Mouse (Mus musculus) embryo, embryonic 10.5 days (tissue): ENCODE results near the gene Ddr2.
"Not testable (repeated sequence)": the region's sequence is repeated elsewhere in the genome, so short reads cannot be mapped to it uniquely, and the experiment has no call there.

Experiments used
- DNase-seq: peaks from one replicate; pipeline ENCODE4 v3.0.0-alpha.2; 2015; ENCODE audit warnings: low spot score

Gene Ddr2

GRCm38 (mm10) chr1:170039402-170039801 is 71.2 kb downstream of the Ddr2 start:
- DNase-seq, result no peak

GRCm38 (mm10) chr1:170035575-170035974 is 75.0 kb downstream of the Ddr2 start:
- DNase-seq, result no peak

DNA sequence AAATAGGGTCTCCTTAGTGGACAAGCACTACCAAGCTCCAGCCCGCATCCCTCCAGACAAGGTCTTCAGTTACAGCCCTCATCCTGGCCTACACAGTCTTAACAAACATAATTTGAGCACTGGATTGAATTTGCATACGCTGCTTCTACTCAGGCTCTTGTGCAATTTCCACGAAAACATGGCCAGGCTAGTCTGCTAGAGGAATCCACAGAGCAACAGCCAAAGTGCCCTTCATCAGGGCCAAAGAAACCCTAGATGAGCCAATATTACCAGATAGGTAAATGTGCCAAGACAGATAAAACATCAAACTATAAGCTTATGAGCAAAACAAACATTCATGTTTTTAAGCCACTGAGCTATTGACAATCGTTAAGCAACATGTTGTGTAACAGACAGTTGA is 75.6 kb downstream of the Ddr2 start:
- DNase-seq, result no peak

- no peak for DNase-seq
Observed at GRCm38 (mm10) chr1:170031656-170032055, 78.9 kb downstream of the Ddr2 start.

DNA sequence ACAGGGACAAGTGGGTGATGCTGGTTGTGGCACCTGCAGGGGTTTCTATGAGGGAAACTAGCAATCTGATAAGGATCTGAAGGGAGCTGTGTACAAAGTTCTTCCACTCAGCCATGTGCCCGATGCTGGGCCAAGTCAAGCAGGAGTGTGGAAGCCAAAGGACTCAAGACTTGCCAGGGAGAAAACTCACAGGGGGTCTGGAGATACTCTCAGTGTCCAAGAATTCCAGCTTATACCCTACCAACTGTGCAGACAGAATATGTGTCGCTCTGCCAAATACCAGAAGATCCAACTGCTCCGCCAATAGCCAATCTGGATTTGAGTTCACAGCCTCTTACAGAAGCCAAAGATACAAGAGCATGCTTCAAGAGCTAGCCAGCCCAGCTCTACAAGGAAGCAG is 95.8 kb downstream of the Ddr2 start:
- no peak for DNase-seq

DNA sequence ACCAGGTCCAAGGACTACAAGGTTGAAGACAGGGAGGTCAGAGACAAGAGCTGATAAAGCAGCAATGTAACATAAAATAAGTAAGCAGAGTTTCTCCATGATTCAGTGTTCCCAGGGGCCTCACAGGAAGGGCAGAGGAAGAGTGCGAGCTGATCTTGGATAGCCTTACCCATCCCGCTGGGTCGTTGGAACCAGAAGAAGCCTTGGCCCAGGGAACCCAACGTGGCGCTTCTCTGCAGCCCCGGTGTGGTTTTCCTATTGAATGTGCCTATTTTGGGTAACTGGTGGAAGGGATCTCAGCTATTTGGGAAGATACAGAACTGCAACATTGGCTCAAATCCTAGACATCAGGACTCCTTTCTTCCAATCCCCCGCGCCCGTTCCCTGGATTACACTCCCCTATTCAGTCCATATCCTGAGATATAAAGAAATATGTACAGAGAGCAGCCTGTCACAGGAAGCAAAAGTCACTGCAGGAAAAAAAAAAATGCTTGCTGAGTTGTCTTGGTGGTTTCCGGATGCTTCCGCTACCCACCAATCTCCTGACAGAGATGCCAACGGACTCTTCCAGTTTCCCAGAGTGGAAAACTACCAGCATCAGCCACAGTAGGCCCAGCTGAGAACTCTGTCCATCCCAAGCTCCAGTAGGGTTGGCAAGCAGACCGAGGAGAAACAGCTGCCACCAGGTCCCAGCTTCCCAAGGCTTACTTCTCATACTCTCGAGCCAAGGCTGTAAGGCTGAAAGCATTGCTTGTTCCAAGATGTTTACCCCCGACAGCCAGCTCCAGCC is 99.7 kb downstream of the Ddr2 start:
- no peak for DNase-seq

- DNase-seq, result no peak
Observed at GRCm38 (mm10) chr1:170009296-170009695, 101.3 kb downstream of the Ddr2 start.

DNA sequence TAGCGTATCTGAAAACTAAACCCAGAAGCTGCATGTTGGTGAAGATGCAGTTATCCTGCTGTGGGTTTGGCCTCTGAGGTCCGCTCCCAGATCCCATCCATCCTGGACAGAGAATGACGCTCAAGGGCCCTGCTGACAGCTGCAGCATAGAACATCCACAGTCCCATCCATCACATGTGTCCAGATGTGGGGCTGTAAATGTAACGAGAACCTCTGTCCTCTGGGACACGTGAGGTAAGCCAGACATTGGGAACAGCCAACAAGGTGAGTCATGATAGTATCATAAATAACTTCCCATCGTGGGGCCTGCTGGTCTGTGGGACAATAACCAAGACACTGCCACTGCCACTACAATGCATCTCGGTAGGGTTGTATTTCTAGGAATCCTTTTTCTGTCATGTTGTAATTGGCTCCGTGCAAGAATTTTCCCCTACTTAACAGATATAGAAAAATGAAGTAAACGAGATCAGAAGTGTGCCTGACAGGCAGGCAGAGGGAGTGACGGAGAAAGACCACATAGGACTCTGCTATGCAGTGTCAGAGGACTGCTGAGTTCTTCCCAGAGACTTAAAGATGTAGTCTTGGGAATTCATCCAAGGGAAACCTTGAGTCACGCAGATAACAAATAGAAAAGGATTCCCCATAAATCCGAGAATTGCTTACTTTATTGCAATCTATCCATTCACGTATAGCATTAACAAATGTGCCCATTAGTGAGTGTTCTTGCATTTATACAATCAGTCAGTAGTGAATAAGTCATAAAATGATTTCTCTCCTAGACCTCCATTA is 101.9 kb downstream of the Ddr2 start:
- no peak for DNase-seq

DNA sequence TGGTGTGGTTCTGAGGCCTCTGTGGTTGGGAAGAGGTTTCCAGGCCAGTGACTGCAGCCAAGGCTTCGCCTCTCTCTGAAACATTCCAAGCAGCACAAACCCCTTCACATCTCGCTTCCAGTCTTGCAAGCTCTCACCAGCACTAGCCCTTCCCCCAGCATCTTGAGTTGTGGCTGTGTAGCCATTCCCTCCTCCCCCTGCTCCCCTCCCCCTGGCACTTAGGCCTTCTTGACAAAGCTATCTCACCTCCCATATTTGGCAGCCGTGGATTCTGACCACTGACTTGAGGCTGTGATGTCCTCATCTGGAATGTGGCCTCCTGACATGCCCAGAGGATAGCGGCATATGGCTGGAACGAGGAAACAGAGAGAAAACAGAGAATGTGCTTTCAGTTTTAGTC is 104.0 kb downstream of the Ddr2 start:
- peak; percentile 31 for DNase-seq

GRCm38 (mm10) chr1:170005297-170005696 is 105.3 kb downstream of the Ddr2 start:
- DNase-seq, result no peak

GRCm38 (mm10) chr1:169993901-169994300 is 116.7 kb downstream of the Ddr2 start:
- DNase-seq, result not testable (repeated sequence)

GRCm38 (mm10) chr1:169986166-169986565 is 124.4 kb downstream of the Ddr2 start:
- DNase-seq, result peak; percentile 29

DNA sequence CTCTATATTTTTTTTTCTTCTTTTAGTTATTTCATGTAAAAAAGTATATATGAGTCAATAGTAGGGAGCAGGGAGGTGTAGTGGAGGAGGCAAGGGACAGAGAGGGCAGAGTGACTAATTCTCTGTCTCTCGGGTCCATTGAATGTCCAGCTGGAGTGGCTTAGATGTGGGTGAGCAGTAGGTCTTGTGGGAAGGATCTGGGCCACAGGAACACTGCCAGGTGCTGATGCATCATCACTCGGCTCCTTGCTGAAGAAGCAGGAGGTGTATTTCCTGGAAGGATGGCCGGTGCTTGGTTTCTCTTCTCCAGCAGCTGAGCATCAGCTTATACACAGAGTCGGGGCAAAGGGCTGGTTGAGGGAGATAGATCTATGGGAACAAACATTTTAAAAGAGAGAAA is 132.9 kb downstream of the Ddr2 start:
- no peak for DNase-seq

DNA sequence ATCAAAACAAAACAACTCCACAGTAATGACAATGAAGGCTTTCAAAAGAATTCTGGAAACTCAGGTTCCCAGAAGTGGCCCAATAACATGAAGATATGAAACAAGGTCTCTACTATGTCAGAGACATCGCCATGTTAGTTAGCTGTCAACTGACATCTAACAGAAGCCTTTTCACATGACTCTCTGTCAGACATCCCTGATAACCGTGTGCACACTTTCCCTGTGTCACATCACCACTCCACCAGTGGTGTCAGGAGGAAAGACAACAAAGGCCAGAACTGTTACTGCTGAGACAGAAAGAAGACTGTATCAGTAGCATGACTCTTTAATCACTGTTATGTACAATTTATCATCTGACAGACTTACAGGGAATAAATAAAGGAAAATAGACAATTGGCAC is 138.6 kb downstream of the Ddr2 start:
- DNase-seq, result no peak

GRCm38 (mm10) chr1:169970936-169971335 is 139.6 kb downstream of the Ddr2 start:
- DNase-seq, result no peak

GRCm38 (mm10) chr1:169969516-169969886 is 141.1 kb downstream of the Ddr2 start:
- no peak for DNase-seq

DNA sequence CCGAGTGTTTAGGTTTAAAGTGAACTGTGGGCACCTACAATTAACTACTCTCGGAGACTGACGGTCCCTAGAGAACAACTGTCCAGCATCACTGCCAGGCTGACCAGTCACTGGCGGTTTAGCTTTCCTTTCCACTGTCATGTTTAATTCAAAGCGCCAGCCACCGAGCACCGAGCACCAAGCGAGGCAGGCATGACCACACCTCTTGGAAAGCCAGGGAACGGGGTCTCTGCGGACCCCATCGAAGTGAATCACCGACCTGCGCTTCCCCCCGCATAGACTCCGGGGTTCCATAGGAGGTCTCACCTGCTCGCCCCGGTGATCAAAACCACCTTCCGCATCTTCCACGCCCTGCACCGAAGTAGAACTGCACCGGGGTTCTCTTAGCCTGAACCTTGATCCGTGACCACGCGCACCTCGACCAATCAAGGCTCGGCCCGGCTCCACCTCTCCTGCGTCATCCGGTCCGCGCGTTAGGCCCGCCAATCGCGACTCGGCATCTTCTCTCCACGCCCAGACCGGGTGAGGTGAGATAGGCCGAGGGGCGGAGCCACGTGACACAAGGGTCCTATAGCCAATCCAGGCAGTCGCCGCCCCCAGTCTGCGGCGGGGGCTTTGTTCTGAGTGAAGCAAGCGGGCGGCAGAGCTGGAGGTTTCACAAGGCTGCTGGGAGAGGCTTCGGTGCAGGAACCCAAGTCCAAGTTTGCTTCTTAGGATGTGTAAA is 141.6 kb downstream of the Ddr2 start, which contains the start of gene Hsd17b7:
Hsd17b7 (minus strand) TSS at position 450 of the 724 bp plus-strand sequence.
- peak; percentile 100 for DNase-seq

- no peak for DNase-seq
Observed at GRCm38 (mm10) chr1:169953106-169953505, 157.5 kb downstream of the Ddr2 start.

- DNase-seq, result no peak
Observed at GRCm38 (mm10) chr1:169952636-169953035, 157.9 kb downstream of the Ddr2 start.

DNA sequence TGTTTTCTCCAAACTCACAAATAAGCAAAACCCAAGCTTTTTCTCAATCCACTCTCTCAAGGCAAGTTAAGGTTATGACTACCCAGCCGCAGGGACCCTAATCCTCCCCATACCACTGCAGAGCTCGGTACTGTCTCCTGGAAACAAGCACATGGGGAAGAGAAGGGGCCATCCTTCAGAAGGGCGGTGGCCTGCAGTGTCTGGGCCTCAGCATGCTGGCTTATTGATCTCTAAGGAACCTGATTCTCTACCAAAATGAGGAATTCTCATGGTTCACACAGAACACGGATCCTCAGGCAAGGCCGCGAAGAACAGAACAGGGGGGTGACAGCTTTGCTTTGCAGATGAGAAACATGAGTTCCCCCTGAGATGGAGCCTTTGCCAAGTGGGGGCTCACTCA is 159.0 kb downstream of the Ddr2 start:
- DNase-seq, result no peak

DNA sequence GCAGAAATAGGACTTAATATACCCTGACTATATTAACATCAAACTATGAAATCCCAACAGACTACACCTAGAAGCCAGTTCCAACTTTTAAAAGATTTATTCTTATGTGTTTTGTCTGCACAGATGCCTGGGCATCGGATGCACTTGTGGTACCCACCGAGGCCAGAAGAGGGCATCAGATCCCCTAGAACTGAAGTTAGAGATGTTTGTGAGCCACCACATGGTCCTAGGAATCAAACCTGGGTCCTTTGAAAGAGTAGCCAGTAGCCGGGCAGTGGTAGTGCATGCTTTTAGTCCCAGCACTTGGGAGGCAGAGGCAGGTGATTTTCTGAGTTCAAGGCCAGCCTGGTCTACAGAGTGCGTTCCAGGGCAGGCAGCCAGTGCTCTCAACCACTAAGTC is 159.9 kb downstream of the Ddr2 start:
- DNase-seq, result no peak

- peak; percentile 20 for DNase-seq
Observed at GRCm38 (mm10) chr1:169949981-169950380, 160.6 kb downstream of the Ddr2 start.

DNA sequence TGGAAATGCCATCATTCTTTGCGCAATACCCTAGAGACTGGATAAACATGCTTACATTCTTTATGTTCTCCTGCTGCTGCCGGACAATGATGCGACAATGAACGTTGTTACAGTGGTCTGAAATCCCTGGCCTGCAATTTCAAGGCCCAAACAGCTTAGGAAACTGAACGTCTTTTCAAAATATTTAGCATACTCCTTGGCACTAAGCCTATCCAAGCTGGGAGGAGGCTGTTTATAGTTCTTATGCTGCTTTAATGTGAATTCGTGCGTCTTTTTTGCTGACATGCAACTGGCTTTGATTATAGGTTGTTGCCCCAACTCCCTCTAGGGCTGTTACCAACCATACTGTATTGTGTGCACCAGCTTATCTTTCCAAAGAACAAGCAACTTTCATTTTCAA is 161.7 kb downstream of the Ddr2 start:
- DNase-seq, result no peak
